Comparison of ENCODE assay signal across 7 mouse cellular contexts in the genomic region with DNA sequence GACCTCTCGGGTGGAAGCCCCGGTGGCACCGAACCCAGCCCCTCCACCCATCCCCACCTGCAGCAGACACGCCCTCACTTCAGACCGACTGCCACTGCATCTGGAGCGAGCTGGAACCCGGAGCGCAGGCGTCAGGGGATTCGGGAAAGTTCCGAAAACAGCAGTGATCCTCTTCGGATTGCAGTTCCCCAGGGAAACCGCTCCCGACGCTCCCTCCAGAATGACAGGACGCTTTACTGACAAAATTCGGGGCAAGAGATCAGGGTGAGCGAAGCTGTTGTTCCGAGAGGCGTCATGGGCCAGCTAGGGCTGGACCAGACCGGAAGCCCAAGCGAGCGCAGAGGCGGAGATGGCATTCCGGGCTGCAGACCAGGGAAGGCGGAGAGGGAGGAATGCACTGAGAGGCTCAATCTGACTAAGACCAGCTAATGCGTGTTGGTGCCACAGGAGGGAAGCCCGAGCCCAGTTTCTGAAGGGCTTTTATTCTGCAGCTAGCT. TPM values are rescaled to one million over a fixed set of nuclear protein-coding genes. Genes with fewer than 3 reads are reported as not detected.
A peak's percentile ranks its signal among the peaks of the same experiment; 100 is the strongest.
DNase-seq lines count a peak whose midpoint lies in the region; ATAC-seq and TF ChIP-seq lines count a peak whose summit lies in the region.

TSS of gene Cpeb1 (minus strand) at position 311 of the 497 bp plus-strand sequence.

- intact Hi-C loops in heart, adult 2 months (cut with DNase I) = loop anchor here (5.0 kb wide), 1 partner anchor 117 kb away; the partner anchor contains the start of gene Whamm

- under 1% methylated on average over 28 of the region's 28 CpGs for WGBS in embryonic facial prominence, embryonic 11.5 days
- WGBS in heart, adult 2 months = under 1% methylated on average over 28 of the region's 28 CpGs
- WGBS in limb, embryonic 13.5 days = 1% methylated on average over 28 of the region's 28 CpGs
- under 1% methylated on average over 28 of the region's 28 CpGs for WGBS in midbrain, embryonic 16.5 days

- H3K4me3 ChIP-seq in bone marrow macrophage, adult 2 months (ENCODE audit: insufficient read depth, low read length) = peak within 1 kb of the TSS; percentile 53
- peak within 1 kb of the TSS; percentile 44 for H3K4me3 ChIP-seq in embryonic facial prominence, embryonic 11.5 days (ENCODE audit: low read depth, low read length)
- peak within 1 kb of the TSS; percentile 53 for H3K4me3 ChIP-seq in heart, adult 2 months
- H3K4me3 ChIP-seq in limb, embryonic 13.5 days = peak within 1 kb of the TSS; percentile 55
- H3K4me3 ChIP-seq in midbrain, embryonic 16.5 days (ENCODE audit: low read depth, low read length) = peak within 1 kb of the TSS; percentile 63

- no peak for TF ChIP-seq POLR2A in bone marrow macrophage, adult 2 months (IDR thresholded peaks at IDR 0.05; ENCODE audit: borderline replicate concordance, low read depth, low read length)
- TF ChIP-seq POLR2A in heart, adult 2 months (IDR thresholded peaks at IDR 0.05; ENCODE audit: insufficient read depth, low read depth, low read length) = 0 out of 2 replicates have a peak, but pooled peaks have one; percentile 35

- DNase-seq in embryonic facial prominence, embryonic 11.5 days (ENCODE audit: low spot score) = peak; percentile 49
- DNase-seq in heart, adult 2 months = peak; percentile 74 to 81
- DNase-seq in kidney, adult 8-10 months = peak; percentile 75 to 76
- DNase-seq in testis, postnatal 10 days (ENCODE audit: low spot score) = peak; percentile 60

- peak within 1 kb of the TSS; percentile 6; the same call in 1 of the 2 replicates for H3K9ac ChIP-seq in embryonic facial prominence, embryonic 11.5 days (replicated peaks; ENCODE audit: low read length)
- H3K9ac ChIP-seq in heart, adult 2 months (ENCODE audit: low read depth, low read length) = peak within 1 kb of the TSS; percentile 65
- H3K9ac ChIP-seq in limb, embryonic 13.5 days = peak within 1 kb of the TSS; percentile 35
- H3K9ac ChIP-seq in midbrain, embryonic 16.5 days (ENCODE audit: low read depth, low read length) = peak within 1 kb of the TSS; percentile 65

- H3K4me2 ChIP-seq in embryonic facial prominence, embryonic 11.5 days (ENCODE audit: low read depth, low read length) = peak within 1 kb of the TSS; percentile 88
- H3K4me2 ChIP-seq in limb, embryonic 13.5 days (replicated peaks) = peak within 1 kb of the TSS; percentile 79
- peak within 1 kb of the TSS; percentile 95 for H3K4me2 ChIP-seq in midbrain, embryonic 16.5 days (ENCODE audit: low read length)

- no peak for TF ChIP-seq CTCF in bone marrow macrophage, adult 2 months (IDR thresholded peaks at IDR 0.05; ENCODE audit: low read depth, low read length)
- peak; percentile 66 for TF ChIP-seq CTCF in heart, adult 2 months (IDR thresholded peaks at IDR 0.05)

- no peaks in the 10 kb centered on the region for H3K9me3 ChIP-seq in embryonic facial prominence, embryonic 11.5 days (replicated peaks; ENCODE audit: control insufficient read depth, low read length)
- no peaks in the 10 kb centered on the region for H3K9me3 ChIP-seq in limb, embryonic 13.5 days
- H3K9me3 ChIP-seq in midbrain, embryonic 16.5 days (replicated peaks; ENCODE audit: control insufficient read depth, low read length, poor library complexity, severe bottlenecking) = no peaks in the 10 kb centered on the region

- 0 out of 2 replicates have a peak, but pooled peaks cover 3% of the 10 kb centered on the region for H3K4me1 ChIP-seq in bone marrow macrophage, adult 2 months (ENCODE audit: control insufficient read depth, insufficient read depth, low read length)
- H3K4me1 ChIP-seq in embryonic facial prominence, embryonic 11.5 days (ENCODE audit: control insufficient read depth, insufficient read depth, low read length) = peaks cover 5% of the 10 kb centered on the region; the same call in 1 of the 2 replicates
- H3K4me1 ChIP-seq in heart, adult 2 months (ENCODE audit: control insufficient read depth, insufficient read depth, low read length) = no peaks in the 10 kb centered on the region
- H3K4me1 ChIP-seq in limb, embryonic 13.5 days = peaks cover 26% of the 10 kb centered on the region
- peaks cover 26% of the 10 kb centered on the region for H3K4me1 ChIP-seq in midbrain, embryonic 16.5 days (ENCODE audit: control insufficient read depth, insufficient read depth, low read length)

- H3K27me3 ChIP-seq in embryonic facial prominence, embryonic 11.5 days (ENCODE audit: control insufficient read depth, insufficient read depth, low read length) = peaks cover 45% of the 10 kb centered on the region
- peaks cover 11% of the 10 kb centered on the region for H3K27me3 ChIP-seq in heart, adult 2 months (ENCODE audit: control insufficient read depth, insufficient read depth, low read length)
- H3K27me3 ChIP-seq in limb, embryonic 13.5 days = peaks cover 91% of the 10 kb centered on the region
- H3K27me3 ChIP-seq in midbrain, embryonic 16.5 days (ENCODE audit: control insufficient read depth, insufficient read depth, low read depth, low read length) = peaks cover 49% of the 10 kb centered on the region

- no peak for ATAC-seq in embryonic facial prominence, embryonic 11.5 days (replicated peaks; ENCODE audit: insufficient number of reproducible peaks, low FRiP score, low TSS enrichment, low read depth)
- ATAC-seq in limb, embryonic 13.5 days (ENCODE audit: low FRiP score, low read depth) = peak; percentile 24; the same call in 1 of the 2 replicates
- ATAC-seq in midbrain, embryonic 16.5 days = peak; percentile 73

- no peaks in the 10 kb centered on the region for H3K79me2 ChIP-seq in heart, adult 2 months (replicated peaks; ENCODE audit: control insufficient read depth, insufficient read depth, low read length)

- no peak within 1 kb of the TSS for H3K27ac ChIP-seq in bone marrow macrophage, adult 2 months (ENCODE audit: insufficient read depth, low read depth, low read length)
- H3K27ac ChIP-seq in embryonic facial prominence, embryonic 11.5 days (replicated peaks; ENCODE audit: low read depth, low read length) = no peak within 1 kb of the TSS
- peak within 1 kb of the TSS; percentile 67 for H3K27ac ChIP-seq in heart, adult 2 months
- H3K27ac ChIP-seq in limb, embryonic 13.5 days = no peak within 1 kb of the TSS
- H3K27ac ChIP-seq in midbrain, embryonic 16.5 days (ENCODE audit: low read length) = no peak within 1 kb of the TSS

- TF ChIP-seq EP300 in heart, adult 2 months (IDR thresholded peaks at IDR 0.05; ENCODE audit: insufficient read depth, low read depth, low read length) = 0 out of 2 replicates have a peak, but pooled peaks have one; percentile 37

- no peaks in the 10 kb centered on the region for H3K36me3 ChIP-seq in embryonic facial prominence, embryonic 11.5 days (replicated peaks; ENCODE audit: control insufficient read depth, insufficient read depth, low read depth, low read length)
- H3K36me3 ChIP-seq in heart, adult 2 months (ENCODE audit: control insufficient read depth, insufficient read depth, low read length) = no peaks in the 10 kb centered on the region
- no peaks in the 10 kb centered on the region for H3K36me3 ChIP-seq in limb, embryonic 13.5 days
- peaks cover 2% of the 10 kb centered on the region; the same call in 1 of the 2 replicates for H3K36me3 ChIP-seq in midbrain, embryonic 16.5 days (ENCODE audit: control insufficient read depth, insufficient read depth, low read length)

RNA-seq across cellular contexts. Expression of gene Cpeb1, which starts in this region (rescaled TPM):
- polyA plus RNA-seq in bone marrow macrophage, adult 2 months (2012; ENCODE audit: insufficient read depth, insufficient read length, missing spikeins) = 0.97 and 1.1 TPM in 2 replicates
- 1.0 and 2.6 TPM in 2 replicates for polyA plus RNA-seq in embryonic facial prominence, embryonic 11.5 days (2014; fragmentation: Nextera tagmentation; extraction: Ambion mirVana)
- 10 to 100 TPM; 13.0 to 13.6 TPM for total RNA-seq in heart, adult 2 months (2021)
- 26.1 and 34.7 TPM in 2 replicates for polyA plus RNA-seq in heart, adult 2 months (2012; rRNA removed)
- 0.26 and 0.51 TPM in 2 replicates for polyA plus RNA-seq in limb, embryonic 13.5 days (2015; fragmentation: Nextera tagmentation; extraction: Ambion mirVana)
- polyA plus RNA-seq in midbrain, embryonic 16.5 days (2015; fragmentation: Nextera tagmentation; extraction: Ambion mirVana) = 3.9 and 6.6 TPM in 2 replicates

Comparison
In these comparisons a context has a peak if more than half of its experiments do, and no peak if none do; other contexts are left out.
1. Peak in ATAC-seq, H3K4me3 ChIP-seq, H3K9ac ChIP-seq and H3K4me2 ChIP-seq in limb, embryonic 13.5 days; RNA of the gene not detected or under 1 TPM.
2. H3K9ac ChIP-seq: peak in every context shown above with its lines; median percentile 65 in heart, adult 2 months; 65 in midbrain, embryonic 16.5 days; 35 in limb, embryonic 13.5 days; 6 in embryonic facial prominence, embryonic 11.5 days.